Mouse (Mus musculus): ENCODE results near the gene Kat2a. TPM values are rescaled to one million over a fixed set of nuclear protein-coding genes. Genes with fewer than 3 reads are reported as not detected.
"Not testable (repeated sequence)": the region's sequence is repeated elsewhere in the genome, so short reads cannot be mapped to it uniquely, and the experiment has no call there.

Kat2a gene
- polyA plus RNA-seq, 1 experiment = not detected

DNA sequence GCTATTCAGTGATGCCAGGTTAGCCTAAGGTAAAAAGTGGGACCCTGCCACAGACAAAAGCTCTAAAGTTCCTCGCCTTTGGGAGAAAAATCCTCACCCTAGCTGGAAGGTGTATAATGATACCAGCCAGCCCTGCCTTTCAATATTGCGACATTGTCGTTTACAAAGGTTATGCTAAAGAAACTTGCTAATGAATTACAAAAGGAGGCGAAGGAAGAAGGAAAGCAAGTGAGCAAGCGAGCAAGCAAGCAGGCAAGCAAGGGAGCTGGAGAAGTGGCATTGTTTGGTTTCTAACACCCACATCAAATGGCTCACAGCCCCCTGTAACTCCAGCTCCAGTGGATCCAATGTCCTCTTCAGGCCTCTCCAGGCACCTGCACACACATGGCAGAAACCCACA, 29.7 kb downstream of the Kat2a start:
- TF ChIP-seq CTCF (IDR thresholded peaks at IDR 0.05; ENCODE audit: insufficient read depth, low read depth, low read length) (no peak), POLR2A (IDR thresholded peaks at IDR 0.05; ENCODE audit: insufficient read depth, low read depth, low read length) (no peak)
- Histone ChIP-seq H3K4me1 (ENCODE audit: control insufficient read depth, insufficient read depth, low read length) (peaks cover 7% of the 10 kb centered on the region), H3K27ac (ENCODE audit: insufficient read depth, low read depth, low read length) (no peak overlapping the region), H3K4me3 (ENCODE audit: insufficient read depth, low read depth, low read length) (no peak overlapping the region)
- 86% methylated on average over 5 of the region's 5 CpGs for WGBS

DNA sequence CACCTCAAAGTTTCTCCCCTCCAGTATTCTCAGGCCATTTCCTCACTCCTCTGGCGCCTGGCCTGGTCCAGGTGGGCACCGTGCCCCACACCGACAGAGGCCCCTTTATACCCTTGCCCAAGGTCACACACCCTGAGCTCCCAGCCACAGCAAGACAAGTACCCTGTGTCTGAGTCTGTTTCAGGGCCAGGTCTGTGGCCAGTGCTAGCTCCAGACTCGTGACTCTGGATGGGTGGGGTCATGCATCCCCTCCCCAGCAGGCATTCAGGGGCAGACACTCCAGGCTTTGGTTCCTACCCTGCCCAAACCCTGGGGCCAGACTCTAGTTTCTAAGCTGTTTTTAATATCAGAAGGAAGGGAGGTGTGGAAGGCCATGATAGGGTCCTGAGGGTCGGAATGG, 30.4 kb downstream of the Kat2a start:
- H3K27ac ChIP-seq (ENCODE audit: insufficient read depth, low read depth, low read length) = no peak overlapping the region
- TF ChIP-seq CTCF (IDR thresholded peaks at IDR 0.05; ENCODE audit: insufficient read depth, low read depth, low read length) (no peak), POLR2A (IDR thresholded peaks at IDR 0.05; ENCODE audit: insufficient read depth, low read depth, low read length) (no peak)
- H3K4me3 ChIP-seq (ENCODE audit: insufficient read depth, low read depth, low read length) = no peak overlapping the region
- WGBS = 79% methylated on average over 5 of the region's 5 CpGs
- H3K4me1 ChIP-seq (ENCODE audit: control insufficient read depth, insufficient read depth, low read length) = peaks cover 11% of the 10 kb centered on the region

- Histone ChIP-seq H3K27ac (ENCODE audit: insufficient read depth, low read depth, low read length) (peak overlapping the region; percentile 72), H3K4me3 (ENCODE audit: insufficient read depth, low read depth, low read length) (no peak overlapping the region), H3K4me1 (ENCODE audit: control insufficient read depth, insufficient read depth, low read length) (peaks cover 20% of the 10 kb centered on the region)
- TF ChIP-seq POLR2A (IDR thresholded peaks at IDR 0.05; ENCODE audit: insufficient read depth, low read depth, low read length) (no peak), CTCF (IDR thresholded peaks at IDR 0.05; ENCODE audit: insufficient read depth, low read depth, low read length) (no peak)
- WGBS = 28% methylated on average over 7 of the region's 7 CpGs
Measured at GRCm38 (mm10) chr11:100677810-100678209, 34.5 kb downstream of the Kat2a start.

- TF ChIP-seq CTCF (IDR thresholded peaks at IDR 0.05; ENCODE audit: insufficient read depth, low read depth, low read length) (no peak), POLR2A (IDR thresholded peaks at IDR 0.05; ENCODE audit: insufficient read depth, low read depth, low read length) (no peak)
- Histone ChIP-seq H3K4me3 (ENCODE audit: insufficient read depth, low read depth, low read length) (no peak overlapping the region), H3K27ac (ENCODE audit: insufficient read depth, low read depth, low read length) (no peak overlapping the region), H3K4me1 (ENCODE audit: control insufficient read depth, insufficient read depth, low read length) (peaks cover 20% of the 10 kb centered on the region)
- 16% methylated on average over 23 of the region's 23 CpGs for WGBS
Measured at GRCm38 (mm10) chr11:100673169-100673568, 39.1 kb downstream of the Kat2a start.

DNA sequence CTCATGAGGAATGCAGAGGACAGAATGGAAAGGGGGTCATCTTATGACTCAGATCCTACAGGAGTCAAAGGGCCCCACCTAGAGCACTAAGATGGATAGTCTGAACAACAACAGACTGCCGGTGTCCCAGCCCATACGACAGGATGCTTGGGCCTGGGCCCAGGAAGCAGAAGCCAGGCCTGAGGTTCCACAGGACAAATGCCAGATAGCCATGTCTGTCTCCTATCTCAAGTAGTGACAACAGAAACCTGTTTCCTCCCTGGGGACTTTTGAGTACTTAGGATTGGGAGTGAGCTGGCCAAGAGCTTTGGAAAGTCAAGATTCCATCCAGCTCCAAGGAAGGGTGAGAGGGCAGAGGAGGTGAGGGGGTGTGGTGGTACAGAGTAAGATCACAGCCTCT, 40.3 kb downstream of the Kat2a start:
- H3K27ac ChIP-seq (ENCODE audit: insufficient read depth, low read depth, low read length) = no peak overlapping the region
- 95% methylated on average over 2 of the region's 2 CpGs for WGBS
- TF ChIP-seq CTCF (IDR thresholded peaks at IDR 0.05; ENCODE audit: insufficient read depth, low read depth, low read length) (no peak), POLR2A (IDR thresholded peaks at IDR 0.05; ENCODE audit: insufficient read depth, low read depth, low read length) (no peak)
- no peak overlapping the region for H3K4me3 ChIP-seq (ENCODE audit: insufficient read depth, low read depth, low read length)
- H3K4me1 ChIP-seq (ENCODE audit: control insufficient read depth, insufficient read depth, low read length) = peaks cover 10% of the 10 kb centered on the region

GRCm38 (mm10) chr11:100671049-100671448, 41.2 kb downstream of the Kat2a start:
- Histone ChIP-seq H3K27ac (ENCODE audit: insufficient read depth, low read depth, low read length) (no peak overlapping the region), H3K4me3 (ENCODE audit: insufficient read depth, low read depth, low read length) (no peak overlapping the region), H3K4me1 (ENCODE audit: control insufficient read depth, insufficient read depth, low read length) (peaks cover 10% of the 10 kb centered on the region)
- 88% methylated on average over 1 of the region's 1 CpGs for WGBS
- TF ChIP-seq POLR2A (IDR thresholded peaks at IDR 0.05; ENCODE audit: insufficient read depth, low read depth, low read length) = no peak
- TF ChIP-seq CTCF (IDR thresholded peaks at IDR 0.05; ENCODE audit: insufficient read depth, low read depth, low read length) = no peak

- 87% methylated on average over 10 of the region's 10 CpGs for WGBS
- Histone ChIP-seq H3K4me1 (ENCODE audit: control insufficient read depth, insufficient read depth, low read length) (peaks cover 19% of the 10 kb centered on the region), H3K27ac (ENCODE audit: insufficient read depth, low read depth, low read length) (no peak overlapping the region), H3K4me3 (ENCODE audit: insufficient read depth, low read depth, low read length) (no peak overlapping the region)
- TF ChIP-seq POLR2A (IDR thresholded peaks at IDR 0.05; ENCODE audit: insufficient read depth, low read depth, low read length) (no peak), CTCF (IDR thresholded peaks at IDR 0.05; ENCODE audit: insufficient read depth, low read depth, low read length) (no peak)
Measured at GRCm38 (mm10) chr11:100659806-100660205, 52.5 kb downstream of the Kat2a start.

GRCm38 (mm10) chr11:100656458-100656857, 55.8 kb downstream of the Kat2a start:
- WGBS = 19% methylated on average over 6 of the region's 6 CpGs
- TF ChIP-seq CTCF (IDR thresholded peaks at IDR 0.05; ENCODE audit: insufficient read depth, low read depth, low read length) (no peak), POLR2A (IDR thresholded peaks at IDR 0.05; ENCODE audit: insufficient read depth, low read depth, low read length) (no peak)
- H3K4me1 ChIP-seq (ENCODE audit: control insufficient read depth, insufficient read depth, low read length) = peaks cover 18% of the 10 kb centered on the region

GRCm38 (mm10) chr11:100655589-100655988, 56.7 kb downstream of the Kat2a start:
- peaks cover 19% of the 10 kb centered on the region for H3K4me1 ChIP-seq (ENCODE audit: control insufficient read depth, insufficient read depth, low read length)
- 57% methylated on average over 3 of the region's 3 CpGs for WGBS
- H3K27ac ChIP-seq (ENCODE audit: insufficient read depth, low read depth, low read length); H3K4me3 ChIP-seq (ENCODE audit: insufficient read depth, low read depth, low read length): not testable (repeated sequence)

More at GRCm38 (mm10) chr11:100656458-100656857, 55.8 kb downstream of the Kat2a start:
- Histone ChIP-seq H3K27ac (ENCODE audit: insufficient read depth, low read depth, low read length) (no peak overlapping the region), H3K4me3 (ENCODE audit: insufficient read depth, low read depth, low read length) (no peak overlapping the region)

Other genes with a start within 250 kb of the Kat2a start
- not detected in 2 replicates for gene Klhl11, start 239.7 kb downstream of the Kat2a start, polyA plus RNA-seq (2012; ENCODE audit: insufficient read depth, insufficient read length, low replicate concordance, missing spikeins)
- gene Acly, start 184.5 kb downstream of the Kat2a start, polyA plus RNA-seq (2012; ENCODE audit: insufficient read depth, insufficient read length, low replicate concordance, missing spikeins) = not detected in 2 replicates
- not detected in 2 replicates for gene Ttc25, start 166.9 kb downstream of the Kat2a start, polyA plus RNA-seq (2012; ENCODE audit: insufficient read depth, insufficient read length, low replicate concordance, missing spikeins)
- not detected in 2 replicates for gene Cnp, start 137.6 kb downstream of the Kat2a start, polyA plus RNA-seq (2012; ENCODE audit: insufficient read depth, insufficient read length, low replicate concordance, missing spikeins)
- gene Nkiras2, start 93.2 kb downstream of the Kat2a start, polyA plus RNA-seq (2012; ENCODE audit: insufficient read depth, insufficient read length, low replicate concordance, missing spikeins) = not detected in 2 replicates
- gene Dnajc7, start 92.3 kb downstream of the Kat2a start, polyA plus RNA-seq (2012; ENCODE audit: insufficient read depth, insufficient read length, low replicate concordance, missing spikeins) = 670 TPM in 1 of 2 replicates, not detected in the other
- gene Zfp385c, start 20.0 kb downstream of the Kat2a start, polyA plus RNA-seq (2012; ENCODE audit: insufficient read depth, insufficient read length, low replicate concordance, missing spikeins) = not detected in 2 replicates
- not detected in 2 replicates for gene Dhx58, start 8.2 kb downstream of the Kat2a start, polyA plus RNA-seq (2012; ENCODE audit: insufficient read depth, insufficient read length, low replicate concordance, missing spikeins)
- not detected in 2 replicates for gene Hspb9, start 1.4 kb upstream of the Kat2a start, polyA plus RNA-seq (2012; ENCODE audit: insufficient read depth, insufficient read length, low replicate concordance, missing spikeins)
- not detected in 2 replicates for gene Rab5c, start 25.8 kb upstream of the Kat2a start, polyA plus RNA-seq (2012; ENCODE audit: insufficient read depth, insufficient read length, low replicate concordance, missing spikeins)
- not detected in 2 replicates for gene Kcnh4, start 47.5 kb upstream of the Kat2a start, polyA plus RNA-seq (2012; ENCODE audit: insufficient read depth, insufficient read length, low replicate concordance, missing spikeins)
- not detected in 2 replicates for gene Hcrt, start 50.5 kb upstream of the Kat2a start, polyA plus RNA-seq (2012; ENCODE audit: insufficient read depth, insufficient read length, low replicate concordance, missing spikeins)
- not detected in 2 replicates for gene Ghdc, start 58.5 kb upstream of the Kat2a start, polyA plus RNA-seq (2012; ENCODE audit: insufficient read depth, insufficient read length, low replicate concordance, missing spikeins)
- gene Stat5b, start 138.3 kb upstream of the Kat2a start, polyA plus RNA-seq (2012; ENCODE audit: insufficient read depth, insufficient read length, low replicate concordance, missing spikeins) = 121 TPM in 1 of 2 replicates, not detected in the other
- not detected in 2 replicates for gene Stat5a, start 146.9 kb upstream of the Kat2a start, polyA plus RNA-seq (2012; ENCODE audit: insufficient read depth, insufficient read length, low replicate concordance, missing spikeins)
- gene Stat3, start 227.1 kb upstream of the Kat2a start, polyA plus RNA-seq (2012; ENCODE audit: insufficient read depth, insufficient read length, low replicate concordance, missing spikeins) = not detected in 2 replicates

Data from olfactory bulb, adult 2 months (tissue).